Mouse (Mus musculus) gastrocnemius, postnatal 4 days (tissue): Measurements from ENCODE around the gene Snx32. TPM values are rescaled to one million over a fixed set of nuclear protein-coding genes. Genes with fewer than 3 reads are reported as not detected.
A peak's percentile ranks its signal among the peaks of the same experiment; 100 is the strongest.

Source experiments
- DNase-seq, 2 experiments: peaks; one replicate each; pipeline ENCODE4 v3.0.0; 2021 to 2022; ENCODE audit warnings: low spot score in 2 of 2, mixed read lengths in 2 of 2
- total RNA-seq, 2 experiments: library from RNA; stranded (reverse); gene quantifications; 2 replicates each; pipeline ENCODE4 v1.2.3; 2021

The Snx32 gene
- total RNA-seq, 2 experiments from 2014 or later: 8.4 to 9.3 TPM

GRCm38 (mm10) chr19:5483386-5484359, 26.7 kb downstream of the Snx32 start:
- no peak for DNase-seq

DNA sequence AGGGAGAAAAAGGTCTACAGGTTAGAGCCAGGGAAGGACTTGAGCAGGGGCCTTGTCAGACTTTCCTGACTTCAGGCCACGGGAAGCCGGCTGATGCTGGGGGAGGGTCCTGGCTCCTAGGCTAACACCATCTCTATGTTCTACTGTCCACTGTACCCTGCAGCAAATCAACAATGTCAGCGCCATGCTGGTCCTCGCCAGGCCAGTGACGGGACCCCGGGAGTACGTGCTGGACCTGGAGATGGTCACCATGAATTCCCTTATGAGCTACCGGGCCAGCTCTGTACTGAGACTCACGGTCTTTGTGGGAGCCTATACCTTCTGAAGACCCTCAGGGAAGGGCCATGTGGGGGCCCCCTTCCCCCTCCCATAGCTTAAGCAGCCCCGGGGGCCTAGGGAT, 28.9 kb downstream of the Snx32 start:
- no peak for DNase-seq

DNA sequence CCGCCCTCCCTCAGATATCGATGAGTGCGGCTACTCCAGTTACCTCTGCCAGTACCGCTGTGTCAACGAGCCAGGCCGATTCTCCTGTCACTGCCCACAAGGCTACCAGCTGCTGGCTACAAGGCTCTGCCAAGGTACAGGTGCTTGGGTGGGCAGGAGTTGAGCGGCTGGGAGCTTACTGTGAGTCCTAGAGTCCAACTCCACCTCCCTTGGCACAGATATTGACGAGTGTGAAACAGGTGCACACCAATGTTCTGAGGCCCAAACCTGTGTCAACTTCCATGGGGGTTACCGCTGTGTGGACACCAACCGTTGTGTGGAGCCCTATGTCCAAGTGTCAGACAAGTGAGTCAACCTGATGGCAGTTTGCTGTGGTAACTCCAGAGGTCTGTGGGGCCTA, 30.3 kb downstream of the Snx32 start:
- no peak for DNase-seq

DNA sequence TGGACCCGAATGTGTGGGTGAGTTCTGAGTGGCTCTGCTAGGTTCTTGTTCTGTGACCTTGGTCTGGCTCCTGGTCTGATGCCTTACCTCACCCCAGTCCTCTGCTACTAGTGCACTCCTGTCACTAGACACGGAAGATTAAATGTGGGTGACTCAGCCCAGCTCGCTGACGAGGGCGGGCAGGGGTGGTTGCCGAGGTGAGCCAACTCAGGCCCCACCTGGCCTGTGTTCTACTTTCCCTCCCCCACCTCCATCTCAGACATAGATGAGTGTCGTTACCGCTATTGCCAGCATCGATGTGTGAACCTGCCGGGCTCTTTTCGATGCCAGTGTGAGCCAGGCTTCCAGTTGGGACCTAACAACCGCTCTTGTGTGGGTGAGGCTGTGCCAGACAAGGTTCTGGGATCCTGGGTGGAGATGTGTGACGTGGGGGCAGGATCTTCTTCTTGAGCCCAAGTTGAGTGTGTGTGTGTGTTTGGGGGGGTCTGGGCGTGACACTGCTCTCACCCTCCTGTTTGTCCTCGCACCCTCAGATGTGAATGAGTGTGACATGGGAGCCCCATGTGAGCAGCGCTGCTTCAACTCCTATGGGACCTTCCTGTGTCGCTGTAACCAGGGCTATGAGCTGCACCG, 32.6 kb downstream of the Snx32 start:
- DNase-seq: no peak

DNA sequence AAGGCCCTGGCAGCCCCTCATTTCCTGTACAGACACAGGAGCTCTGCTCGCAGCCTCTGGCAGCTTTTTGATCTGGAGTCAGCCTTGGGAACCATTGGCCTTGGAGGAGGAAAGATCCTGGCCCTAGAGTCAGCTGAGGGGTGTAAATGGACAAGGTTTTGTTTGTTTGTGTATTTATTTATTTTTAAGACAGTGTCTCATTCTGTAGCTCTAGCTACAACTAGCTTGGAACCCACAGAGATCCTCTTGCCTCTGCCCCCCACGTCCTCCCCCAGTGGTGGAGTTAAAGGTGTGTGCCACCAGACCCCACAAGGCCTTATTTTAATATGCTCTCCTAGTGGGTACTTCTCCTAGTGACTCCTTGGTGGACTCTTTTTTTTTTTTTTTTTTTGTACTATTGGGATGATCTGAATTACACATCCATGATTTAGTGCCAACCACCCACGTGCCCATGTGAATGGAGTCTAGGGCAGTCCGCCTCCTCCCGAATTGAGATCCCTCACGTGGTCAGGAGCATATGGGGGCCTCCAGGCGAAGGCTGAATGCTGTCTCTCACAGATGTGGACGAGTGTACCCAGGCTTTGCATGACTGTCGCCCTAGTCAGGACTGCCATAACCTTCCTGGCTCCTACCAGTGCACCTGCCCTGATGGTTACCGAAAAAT, 33.2 kb downstream of the Snx32 start:
- DNase-seq: no peak

DNA sequence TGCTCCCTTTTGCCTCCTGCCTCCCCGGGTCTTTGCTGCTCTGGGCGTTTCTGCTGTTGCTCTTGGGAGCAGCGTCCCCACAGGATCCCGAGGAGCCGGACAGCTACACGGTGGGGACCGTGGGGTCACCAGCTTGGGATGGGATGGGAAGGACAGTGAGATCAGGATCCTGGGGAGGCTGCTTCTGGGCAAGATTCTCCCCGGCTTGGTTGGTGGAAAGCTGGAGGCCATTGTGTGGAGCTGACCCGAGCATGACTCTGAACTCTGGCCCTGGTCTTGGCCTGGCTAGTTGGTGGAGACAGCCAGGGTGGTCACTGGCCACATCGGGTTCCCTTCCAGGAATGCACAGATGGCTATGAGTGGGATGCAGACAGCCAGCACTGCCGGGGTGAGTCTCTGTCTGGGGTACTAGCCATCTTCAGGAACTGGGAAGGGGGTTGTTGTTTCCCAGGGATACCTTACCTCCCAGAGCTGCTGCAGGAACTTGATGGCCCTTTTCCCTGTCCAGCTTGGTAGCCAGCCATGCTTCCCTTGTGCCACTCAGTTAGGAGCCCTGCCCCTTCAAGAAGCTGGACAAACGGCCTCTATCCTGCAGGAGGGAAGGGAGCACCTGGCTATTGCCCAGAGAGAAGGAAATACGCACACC, 35.1 kb downstream of the Snx32 start:
- no peak for DNase-seq

DNA sequence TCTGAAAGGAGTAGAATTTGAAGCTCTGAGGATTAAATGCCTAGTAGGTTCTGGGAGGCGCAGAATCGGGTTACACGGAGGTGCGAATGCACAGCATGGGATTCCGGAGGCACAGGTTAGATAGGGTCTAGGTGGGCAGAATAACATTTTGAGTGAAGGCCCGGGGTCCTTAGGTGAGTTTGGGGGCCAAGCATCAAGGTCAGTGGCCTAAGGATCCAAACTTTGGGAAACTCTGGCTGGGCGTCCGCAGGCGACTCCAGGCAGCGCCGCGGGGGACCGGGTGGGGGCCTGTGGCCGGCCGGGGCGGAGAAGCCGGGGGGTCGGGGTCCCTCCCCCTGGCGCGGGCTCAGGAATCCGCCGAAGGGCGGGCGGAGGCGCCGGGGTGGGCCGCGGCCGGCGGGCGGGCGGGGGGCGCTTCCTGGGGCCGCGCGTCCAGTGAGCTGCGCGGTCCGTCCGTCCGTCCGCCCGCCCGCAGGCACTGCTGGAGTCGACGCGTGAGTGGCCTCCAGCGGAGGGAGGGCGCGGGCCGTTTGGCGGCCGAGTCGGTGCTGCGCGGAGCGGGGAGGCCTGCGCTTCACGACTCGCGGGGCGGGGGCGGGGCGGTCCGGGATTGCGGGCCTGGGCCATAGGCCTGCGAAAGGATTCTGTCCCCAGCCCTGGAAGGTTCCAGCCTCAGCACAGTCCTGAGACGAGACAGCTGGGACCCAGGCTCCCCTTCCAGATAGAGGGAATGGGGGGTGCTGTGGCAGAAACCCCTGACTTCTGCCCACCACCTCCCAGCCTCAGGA, 35.9 kb downstream of the Snx32 start:
- peak; percentile 70 to 74 for DNase-seq

- peak; percentile 67 to 76 for DNase-seq
These were observed 36.6 kb downstream of the Snx32 start, which contains the start of gene Efemp2 for GRCm38 (mm10) chr19:5473720-5474119. Efemp2 (plus strand) TSS chr19:5473954.

GRCm38 (mm10) chr19:5472857-5473256, 37.5 kb downstream of the Snx32 start:
- no peak for DNase-seq

- DNase-seq: no peak
These were observed 38.5 kb downstream of the Snx32 start for GRCm38 (mm10) chr19:5471846-5472245.

GRCm38 (mm10) chr19:5468374-5468773, 42.0 kb downstream of the Snx32 start, which contains the start of gene Ctsw:
Ctsw (minus strand) TSS chr19:5468507.
- DNase-seq: no peak

DNA sequence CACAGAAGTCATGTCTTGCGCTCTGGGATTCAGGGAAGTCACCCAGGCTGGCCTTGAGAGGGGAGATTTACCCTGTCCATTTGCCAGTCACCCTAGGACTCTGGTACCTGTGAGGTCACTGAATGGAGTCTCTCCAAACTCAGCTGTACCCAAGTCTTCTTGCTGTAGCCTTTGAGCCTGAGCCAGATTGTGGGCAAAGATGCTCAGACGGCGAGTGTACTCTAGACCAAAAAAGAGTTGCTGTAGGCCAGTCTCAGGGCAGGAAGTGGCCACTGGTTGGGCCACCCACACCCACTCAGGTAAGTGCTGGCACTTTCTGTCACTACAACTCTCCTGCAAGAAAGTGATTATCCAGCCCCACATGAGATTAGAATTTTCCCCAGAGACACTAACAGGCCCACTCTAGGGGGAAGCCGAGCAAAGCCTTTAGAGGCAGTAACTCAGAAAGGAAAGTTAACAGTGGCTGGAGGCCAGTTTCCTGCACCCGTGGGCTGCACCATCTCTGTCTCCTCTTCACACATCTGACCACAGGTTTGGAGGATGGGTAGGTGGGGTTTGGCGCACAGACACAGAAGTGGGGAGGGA, 43.3 kb downstream of the Snx32 start:
- no peak for DNase-seq

DNA sequence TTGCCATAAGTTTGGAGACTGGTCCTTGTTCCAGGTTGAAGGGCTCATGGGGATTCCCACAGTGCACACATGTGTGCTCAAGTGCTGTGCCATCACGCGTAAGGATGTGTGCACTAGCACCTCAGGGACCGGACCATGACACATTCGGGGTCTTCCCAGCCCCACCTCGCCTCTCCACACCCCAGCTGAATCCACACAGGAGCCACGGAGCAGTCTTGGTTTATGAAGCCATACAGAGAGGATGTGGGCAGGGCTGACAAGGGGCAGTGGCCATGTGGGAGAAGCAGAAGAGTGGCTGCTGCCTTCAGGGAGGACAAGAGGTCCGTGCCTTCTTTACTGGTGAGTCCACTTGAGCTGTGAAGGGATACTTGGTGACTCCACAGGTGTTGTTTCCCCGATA, 45.3 kb downstream of the Snx32 start:
- no peak for DNase-seq

GRCm38 (mm10) chr19:5463791-5464562, 46.4 kb downstream of the Snx32 start:
- DNase-seq: peak in 1 of 2 experiments; percentile 51

GRCm38 (mm10) chr19:5463212-5463611, 47.1 kb downstream of the Snx32 start:
- peak in 1 of 2 experiments; percentile 10 for DNase-seq

- DNase-seq: no peak
These were observed 48.9 kb downstream of the Snx32 start for GRCm38 (mm10) chr19:5461411-5461810.

- peak; percentile 73 to 90 for DNase-seq
These were observed 49.9 kb downstream of the Snx32 start, which contains the start of gene Fibp for GRCm38 (mm10) chr19:5460465-5460911. Fibp (plus strand) TSS chr19:5460615.

- DNase-seq: no peak
These were observed 50.4 kb downstream of the Snx32 start for GRCm38 (mm10) chr19:5459896-5460295.

DNA sequence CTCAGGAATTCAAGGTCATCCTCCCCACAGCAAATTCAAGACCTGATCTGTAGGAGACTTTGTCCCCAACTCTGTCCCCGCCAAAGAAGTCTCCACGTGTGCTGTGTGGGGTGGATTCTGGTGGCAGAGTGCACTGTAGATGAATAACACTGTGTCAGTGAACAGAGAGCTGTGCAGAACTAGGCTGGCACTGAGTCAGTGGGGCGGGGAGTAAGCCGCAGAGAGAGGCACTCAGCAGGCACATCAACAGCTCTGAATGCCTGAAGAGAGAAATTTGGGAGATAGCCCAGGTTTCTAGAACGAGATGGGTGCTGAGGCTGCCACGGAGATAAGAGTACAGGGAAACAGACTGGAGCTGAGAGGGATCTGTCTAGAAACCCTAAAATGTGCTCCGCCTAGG, 51.3 kb downstream of the Snx32 start:
- DNase-seq: no peak
